Mouse (Mus musculus) CD4-positive naive resting alpha-beta T cell, adult 76 days (primary cell): ENCODE results near the gene Dcaf8. TPM values are rescaled to one million over a fixed set of nuclear protein-coding genes. Genes with fewer than 3 reads are reported as not detected.

Source experiments
- total RNA-seq: library from RNA; stranded (reverse); gene quantifications from one replicate; pipeline ENCODE4 v1.2.4, GENCODE M21; 2023

Gene Dcaf8
- total RNA-seq, result 108 TPM

DNA sequence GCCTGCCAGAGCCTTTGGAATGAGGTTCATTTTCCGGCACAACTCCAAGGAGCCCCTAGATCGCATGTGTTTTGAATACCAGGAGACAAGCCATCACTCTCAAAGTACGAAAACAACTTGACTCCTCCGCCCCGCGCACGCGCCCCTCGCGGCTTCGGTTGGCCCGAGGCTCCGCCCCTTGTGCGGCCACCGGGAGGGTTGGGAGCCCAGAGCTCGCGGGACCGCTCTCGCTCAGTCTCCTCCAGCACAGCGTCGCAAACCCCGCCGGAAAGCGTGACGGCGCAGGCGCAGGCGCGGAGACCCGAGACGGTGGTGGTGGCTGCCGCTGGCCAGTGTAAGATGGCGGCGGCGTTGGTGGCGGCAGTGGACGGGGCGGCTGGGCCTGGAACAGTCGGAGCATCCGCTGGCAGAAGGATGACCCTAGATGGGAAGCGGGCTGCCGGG lies at the start of gene Dcaf8:
TSS of gene Dcaf8 (plus strand) at position 250 of the 444 bp plus-strand sequence.

DNA sequence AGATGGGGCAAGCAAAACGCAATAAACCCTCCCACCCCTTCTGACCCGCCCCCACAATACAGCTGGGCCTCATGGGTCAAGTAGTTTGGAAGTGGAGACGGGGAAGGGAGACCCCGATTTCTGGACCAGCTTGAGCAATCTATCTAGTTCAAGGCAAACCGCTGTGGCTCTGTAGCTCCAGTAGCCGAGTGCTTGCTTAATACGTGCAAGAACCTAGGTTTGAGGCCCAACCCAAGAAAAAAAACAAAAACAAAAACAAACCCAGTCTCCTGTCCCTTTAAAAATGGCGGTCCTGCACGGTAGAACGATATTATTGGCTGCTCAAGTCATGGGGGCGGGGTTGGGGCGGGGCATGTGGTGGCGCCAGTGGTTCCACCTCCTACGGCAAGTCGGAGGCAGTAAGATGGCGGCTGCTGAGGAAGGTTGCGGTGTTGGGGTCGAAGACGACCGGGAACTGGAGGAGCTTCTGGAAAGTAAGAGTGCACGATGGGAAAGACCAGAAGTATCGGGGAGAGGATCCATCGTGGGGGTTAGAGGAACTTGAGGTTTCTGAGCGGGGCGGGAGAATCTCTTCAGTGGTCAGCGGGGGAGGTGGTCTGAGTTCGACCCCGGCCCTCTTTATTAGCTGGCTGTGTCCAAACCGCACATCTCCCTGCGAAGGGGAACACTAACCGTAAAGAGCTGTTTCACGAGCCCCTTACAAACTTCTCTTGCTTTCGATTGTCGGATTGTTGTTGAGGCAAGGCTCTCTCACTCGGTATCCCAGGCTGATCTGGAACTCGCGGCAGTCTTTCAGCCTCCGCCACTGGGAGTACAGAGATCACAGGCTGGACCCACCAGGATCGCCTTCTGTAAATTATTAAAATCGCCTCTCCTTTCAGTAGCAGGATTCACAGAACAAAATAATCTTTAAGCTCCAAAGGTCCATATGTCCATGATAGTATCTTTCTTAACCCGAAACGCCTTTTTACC lies 21.2 kb upstream of the Dcaf8 start, which contains the start of gene Pex19:
TSS of gene Pex19 (plus strand) at position 380 of the 972 bp plus-strand sequence.

DNA sequence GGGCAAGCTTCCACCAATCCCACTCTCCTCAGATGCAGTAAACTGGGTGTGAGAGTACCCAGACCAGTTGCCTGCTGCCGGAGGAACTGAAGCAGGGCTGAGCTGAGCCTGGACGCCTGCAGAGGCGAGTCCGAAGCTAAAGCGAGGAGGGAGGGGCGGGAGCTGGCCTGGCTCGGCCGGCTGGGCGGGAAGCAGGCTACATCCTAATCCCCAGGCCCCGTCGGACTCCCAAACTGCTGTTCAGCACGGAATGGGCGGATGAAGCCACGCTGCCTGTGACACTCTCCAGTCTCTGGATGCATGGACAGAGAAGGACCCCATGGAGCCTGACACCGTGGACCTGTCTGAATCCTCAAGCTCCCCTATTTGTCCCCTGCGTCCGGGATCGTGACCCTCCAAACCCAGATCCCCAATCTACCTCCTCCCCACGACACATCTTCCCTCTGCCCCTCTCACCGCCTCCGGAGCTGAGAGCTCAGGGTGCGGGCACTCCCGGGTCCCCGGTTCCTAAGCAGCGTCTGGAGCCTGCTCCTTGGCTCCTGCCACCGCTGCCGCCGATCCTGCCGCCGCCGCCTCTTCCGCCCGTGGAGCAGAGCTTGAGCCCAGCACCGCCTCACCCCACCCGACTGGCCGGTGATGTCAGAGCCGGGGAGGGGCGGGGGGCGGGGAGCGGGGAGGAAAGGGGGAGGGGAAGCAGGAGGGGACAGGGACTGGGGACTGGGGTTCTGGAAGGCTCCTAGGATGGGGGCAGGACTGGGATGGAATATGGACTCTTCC lies 58.4 kb downstream of the Dcaf8 start, which contains the start of gene Pea15a:
TSS of gene Pea15a (minus strand) at position 664 of the 777 bp plus-strand sequence.

DNA sequence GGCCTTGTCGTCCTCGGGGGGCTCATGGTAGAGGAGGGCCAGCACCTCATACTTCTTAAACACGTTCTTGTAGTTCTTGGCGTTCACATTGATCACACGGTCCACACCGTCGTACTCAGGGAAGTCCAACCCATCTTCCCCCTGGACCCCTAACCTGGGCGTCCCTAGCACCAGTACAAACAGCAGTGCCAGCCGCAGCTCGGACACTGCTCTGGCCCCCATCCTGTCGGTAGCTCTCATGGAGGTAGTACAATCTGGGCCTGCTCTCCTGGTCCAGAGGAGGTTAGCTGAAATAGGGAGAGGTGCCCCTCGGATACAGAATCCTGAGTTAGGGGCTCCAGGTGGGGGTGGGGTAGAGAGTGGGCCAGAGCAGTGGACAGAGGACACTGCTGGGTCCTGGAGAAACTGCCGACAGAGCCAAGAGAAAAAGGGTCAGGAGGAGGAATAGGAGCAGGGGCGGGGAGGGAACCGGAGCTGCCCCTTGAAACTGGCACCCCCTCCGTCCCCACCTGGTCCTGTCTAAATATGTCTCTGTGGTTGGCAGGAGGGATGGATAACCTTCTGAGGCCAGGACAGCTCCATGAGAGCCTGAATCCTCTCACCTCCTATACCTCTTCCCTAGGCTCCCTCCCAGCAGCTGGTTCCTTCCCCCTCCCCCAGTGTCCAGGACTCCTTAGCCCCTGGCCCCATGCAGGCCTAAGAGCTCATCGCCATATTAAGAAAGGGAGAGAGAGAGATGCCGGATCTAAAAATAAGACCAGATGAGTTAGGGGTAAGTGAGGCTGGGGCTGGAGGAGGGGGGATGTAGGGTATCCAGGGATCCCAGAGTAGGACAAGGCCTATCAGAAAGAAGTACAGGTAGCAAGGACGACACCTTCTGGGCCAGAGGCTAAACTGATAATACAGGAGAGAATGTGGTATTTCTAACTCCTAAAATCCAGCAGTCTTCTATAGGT lies 71.8 kb downstream of the Dcaf8 start, which contains the start of gene Casq1:
TSS of gene Casq1 (minus strand) at position 418 of the 956 bp plus-strand sequence.

Other genes with a start within 250 kb of the Dcaf8 start
- gene Slamf6, start 230.6 kb upstream of the Dcaf8 start, total RNA-seq, result 101 TPM
- gene Vangl2, start 119.6 kb upstream of the Dcaf8 start, total RNA-seq, result 1.4 TPM
- not detected for gene Nhlh1, start 90.5 kb upstream of the Dcaf8 start, total RNA-seq
- 158 TPM for gene Copa, start 65.6 kb upstream of the Dcaf8 start, total RNA-seq
- gene Ncstn, start 65.3 kb upstream of the Dcaf8 start, total RNA-seq, result 88.7 TPM
- gene Pex19, start 21.3 kb upstream of the Dcaf8 start, total RNA-seq, result 59.1 TPM
- gene Pea15a, start 58.7 kb downstream of the Dcaf8 start, total RNA-seq, result 57.4 TPM
- not detected for gene Casq1, start 71.8 kb downstream of the Dcaf8 start, total RNA-seq
- not detected for gene Atp1a4, start 110.3 kb downstream of the Dcaf8 start, total RNA-seq
- gene Igsf8, start 113.6 kb downstream of the Dcaf8 start, total RNA-seq, result 18.8 TPM
- not detected for gene Atp1a2, start 150.0 kb downstream of the Dcaf8 start, total RNA-seq
- 0.26 TPM for gene Kcnj9, start 181.2 kb downstream of the Dcaf8 start, total RNA-seq
- 1.5 TPM for gene Kcnj10, start 193.1 kb downstream of the Dcaf8 start, total RNA-seq
- gene Pigm, start 228.5 kb downstream of the Dcaf8 start, total RNA-seq, result 29.3 TPM